Mouse (Mus musculus) induced T-regulatory cell, adult 2 months (primary cell): Measurements from ENCODE around the gene Sipa1l3.

Source experiments
- DNase-seq: peaks from one replicate; pipeline ENCODE4 v3.0.0-alpha.2; 2012; ENCODE audit warnings: low read depth

The Sipa1l3 gene

DNA sequence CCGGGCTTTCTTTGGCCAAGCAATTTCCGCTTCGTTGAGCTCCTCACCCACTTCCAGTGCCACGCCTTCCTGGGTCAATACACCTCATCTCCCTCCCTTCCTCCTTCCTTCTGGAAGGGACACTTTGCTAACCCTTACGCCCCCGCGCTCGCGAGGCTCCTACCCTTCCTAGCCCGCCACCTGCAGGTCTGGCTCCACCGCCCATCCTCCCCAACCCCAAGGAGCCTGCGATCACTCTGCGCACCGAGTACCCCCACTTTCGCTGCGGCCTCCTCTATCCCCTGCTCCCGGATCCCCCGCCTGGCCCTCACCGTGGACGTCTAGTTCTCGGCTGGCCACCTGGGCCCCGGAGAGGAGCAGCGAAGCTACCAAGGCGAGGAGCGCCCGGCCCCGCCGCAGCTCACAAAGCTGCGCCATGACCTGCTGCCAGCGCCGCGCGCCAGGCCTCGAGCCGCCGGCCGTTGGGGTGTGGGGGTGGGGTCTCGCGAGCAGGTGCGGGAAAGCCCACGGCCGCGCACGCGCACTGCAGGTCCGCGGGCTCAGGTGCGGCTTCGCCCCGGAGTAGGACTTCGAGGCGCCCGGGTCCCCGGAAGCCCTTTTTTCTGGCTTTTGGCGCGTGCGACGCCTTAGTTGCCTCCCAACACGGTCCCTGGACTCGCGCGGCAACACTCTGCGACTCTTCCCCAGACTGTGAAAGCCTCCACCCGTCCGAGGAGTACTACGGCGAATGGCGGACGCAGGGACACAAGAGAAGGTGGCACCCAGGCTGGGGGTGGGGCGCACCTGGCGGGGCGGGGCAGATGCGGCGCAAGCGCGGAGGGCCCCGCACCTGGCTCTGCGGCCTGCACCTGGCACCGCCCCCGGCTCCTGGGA is 237.0 kb downstream of the Sipa1l3 start, which contains the start of gene Spint2:
TSS of gene Spint2 (minus strand) at position 712 of the 873 bp plus-strand sequence.
- DNase-seq = peak; percentile 79

DNA sequence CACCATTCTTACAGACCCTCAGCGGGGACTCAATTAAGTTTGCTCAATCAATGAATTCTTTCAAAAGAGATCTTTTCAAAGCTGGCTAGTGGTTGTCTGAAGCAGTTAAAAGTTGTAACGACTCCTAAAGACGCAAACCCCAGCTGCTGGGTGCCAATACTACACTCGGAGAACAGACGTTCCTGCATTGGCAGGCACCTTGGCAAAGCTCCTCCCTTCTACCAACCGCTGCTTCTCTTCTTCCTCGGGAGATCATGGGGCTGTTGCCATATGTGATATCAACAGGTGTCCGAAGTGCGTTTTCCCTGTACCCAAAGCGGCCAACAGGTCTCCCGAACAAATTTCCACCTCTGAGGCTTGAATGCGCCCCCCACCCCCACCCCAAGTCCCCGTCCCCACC is 237.6 kb downstream of the Sipa1l3 start:
- peak; percentile 49 for DNase-seq

DNA sequence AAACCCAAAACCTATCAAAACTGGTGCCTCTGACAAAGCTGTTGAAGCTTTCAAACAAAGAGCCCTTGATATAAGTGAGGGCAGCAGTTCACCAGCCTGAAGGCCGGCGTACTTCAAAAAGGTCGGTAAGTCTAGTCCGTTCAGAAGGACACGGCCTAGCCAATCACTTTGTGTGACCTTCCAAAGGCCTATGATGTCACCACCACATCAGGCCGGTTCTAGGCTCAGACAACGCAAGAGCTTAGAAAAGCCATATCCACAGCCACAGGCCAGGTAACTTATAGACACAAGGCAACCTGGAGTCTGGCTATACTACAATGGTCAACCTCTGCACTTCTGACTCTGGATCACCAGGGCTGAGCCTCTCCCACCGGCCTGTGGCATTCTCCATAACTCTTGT is 238.5 kb downstream of the Sipa1l3 start:
- DNase-seq = no peak

DNA sequence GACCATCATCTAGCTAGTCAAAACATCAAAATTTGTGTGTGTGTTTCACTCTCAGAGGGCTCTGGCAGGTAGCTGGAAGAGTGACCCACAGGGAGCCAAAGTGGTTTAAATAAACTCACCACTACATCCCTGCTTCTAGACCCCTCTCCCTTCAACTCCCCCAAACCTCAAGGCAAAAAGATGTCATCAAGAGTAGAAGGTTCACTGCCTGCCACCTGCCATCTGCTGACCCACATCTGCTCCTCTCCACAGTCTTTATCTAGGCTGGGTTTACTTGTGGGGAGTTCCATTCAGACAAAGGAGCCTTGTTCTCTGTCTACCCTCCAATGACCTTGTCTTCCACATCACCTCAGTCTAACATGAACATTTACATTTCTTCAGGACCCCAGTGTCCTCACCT is 239.2 kb downstream of the Sipa1l3 start:
- DNase-seq = no peak

DNA sequence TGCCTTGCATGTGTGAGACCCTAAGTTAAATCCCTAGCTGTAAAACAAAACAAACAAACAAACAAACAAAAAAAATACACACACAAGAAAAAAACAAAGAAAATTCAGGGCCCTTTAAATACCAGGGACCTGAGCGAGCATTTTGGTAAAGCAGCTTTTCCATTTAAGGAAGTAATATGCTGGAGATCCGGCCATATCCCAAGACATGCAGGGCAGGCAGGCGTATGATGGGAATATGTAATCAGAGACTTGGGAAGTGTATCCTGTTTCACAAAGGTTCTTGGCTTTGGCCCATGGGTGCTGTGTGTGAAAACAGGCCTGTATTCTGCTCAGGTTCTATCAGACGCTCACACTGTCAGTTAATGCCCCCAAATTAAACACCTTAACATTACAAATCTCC is 240.9 kb downstream of the Sipa1l3 start:
- DNase-seq = no peak

DNA sequence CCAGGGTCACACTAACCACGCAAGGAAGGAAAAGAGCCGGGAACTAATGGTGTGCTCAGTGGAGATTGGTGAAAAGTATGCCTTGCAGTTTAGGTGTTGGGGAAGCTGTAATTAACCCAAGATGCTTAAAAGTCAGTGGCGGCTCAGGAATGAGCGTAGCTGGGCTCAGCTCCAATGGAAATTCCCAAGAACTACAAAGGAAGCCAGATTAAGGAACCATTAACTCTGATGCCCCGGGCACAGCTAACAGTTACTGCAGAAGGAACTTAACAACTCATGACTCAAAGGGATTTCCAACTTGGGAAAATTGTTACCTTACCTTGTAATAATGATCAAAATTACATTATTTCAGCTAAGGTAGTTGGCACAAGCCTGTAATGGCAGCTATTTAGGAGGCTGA is 241.7 kb downstream of the Sipa1l3 start:
- DNase-seq = no peak

DNA sequence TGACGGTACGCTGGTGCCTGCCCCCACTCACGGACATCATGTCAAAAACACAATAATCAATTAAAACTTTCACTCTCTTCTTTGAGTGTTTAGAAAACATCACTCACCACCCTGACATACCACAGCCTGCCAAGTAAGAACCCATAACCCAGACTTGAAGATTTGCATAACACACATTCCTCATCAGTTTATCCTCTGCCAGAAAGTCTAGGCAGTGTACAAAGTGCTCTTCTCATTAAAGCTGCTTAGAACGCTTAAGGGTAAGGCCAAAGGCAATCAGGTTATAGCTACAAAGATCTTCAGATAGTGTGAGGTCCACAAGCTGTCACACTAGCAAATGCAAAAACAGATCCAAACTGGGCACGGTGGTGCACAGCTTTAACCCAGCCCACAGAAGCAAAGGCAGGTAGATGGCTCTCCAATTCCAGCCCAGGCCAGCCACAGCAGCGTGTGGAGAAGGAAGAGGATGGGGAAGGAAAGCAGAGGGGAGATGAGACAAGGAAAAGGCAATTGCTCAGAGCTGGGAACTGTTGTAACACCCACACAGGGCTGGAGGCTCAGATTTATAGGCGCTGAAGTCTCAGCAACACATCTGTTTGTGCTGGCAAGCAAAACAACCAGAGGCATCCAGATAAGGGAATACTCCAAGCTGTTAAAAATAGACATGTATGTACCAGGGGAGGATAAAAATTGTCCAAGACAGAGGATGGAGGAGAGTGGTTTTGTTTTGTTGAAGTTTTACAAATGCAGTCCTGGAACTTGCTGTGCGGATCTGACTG is 246.6 kb downstream of the Sipa1l3 start:
- DNase-seq = no peak

DNA sequence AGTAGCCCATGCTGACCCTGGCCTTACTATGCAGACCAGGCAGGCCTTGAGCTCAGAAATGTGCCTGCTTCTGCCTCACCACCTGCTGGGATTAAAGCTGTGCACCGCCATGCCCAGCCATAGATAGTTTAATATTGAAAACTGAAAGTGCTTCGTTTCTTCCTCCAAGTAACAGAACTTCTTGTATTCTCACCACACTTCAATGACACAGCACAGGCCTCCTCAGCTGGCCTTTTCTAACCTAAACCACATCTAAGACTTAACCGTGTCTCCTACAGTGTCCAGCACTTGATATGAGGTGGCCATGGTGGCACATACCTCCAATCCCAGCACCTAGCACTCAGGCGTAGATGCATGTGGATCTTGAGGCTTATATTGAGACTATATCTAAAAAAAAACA is 248.0 kb downstream of the Sipa1l3 start:
- no peak for DNase-seq
